Mouse (Mus musculus) lung, postnatal 4 days (tissue): ENCODE results near the gene Comtd1.

ENCODE experiments used
- DNase-seq, 2 experiments: peaks; one replicate each; pipeline ENCODE4 v3.0.0; 2021

Comtd1 gene

DNA sequence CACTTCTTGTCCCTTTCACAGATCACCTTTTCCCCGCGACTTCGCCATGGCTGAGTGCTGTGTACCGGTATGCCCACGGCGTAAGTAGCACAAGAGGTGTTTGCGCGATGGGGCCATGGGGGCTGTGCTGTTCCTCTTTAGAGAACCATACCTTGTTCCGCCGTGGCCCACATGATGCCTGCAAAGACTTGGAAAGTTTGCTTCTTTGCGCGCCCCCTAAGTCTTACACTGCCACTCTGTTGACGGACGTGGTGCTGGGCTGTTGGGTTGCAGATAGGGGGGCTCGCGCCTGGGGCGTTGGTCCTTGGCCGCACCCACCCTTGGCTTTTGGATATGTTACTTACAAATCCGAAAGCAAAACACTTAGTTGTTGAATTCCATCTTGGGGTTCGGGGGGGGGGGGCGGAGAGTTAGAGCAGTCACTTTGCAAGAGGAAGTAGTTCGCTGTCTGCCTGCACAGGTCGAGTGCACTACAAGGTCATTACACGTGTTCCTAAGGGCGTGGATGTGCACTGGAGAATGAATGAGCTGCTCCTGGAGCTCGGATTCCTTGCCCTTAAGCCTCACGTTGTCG is 16.9 kb downstream of the Comtd1 start:
- peak in 1 of 2 experiments; percentile 41 for DNase-seq

DNA sequence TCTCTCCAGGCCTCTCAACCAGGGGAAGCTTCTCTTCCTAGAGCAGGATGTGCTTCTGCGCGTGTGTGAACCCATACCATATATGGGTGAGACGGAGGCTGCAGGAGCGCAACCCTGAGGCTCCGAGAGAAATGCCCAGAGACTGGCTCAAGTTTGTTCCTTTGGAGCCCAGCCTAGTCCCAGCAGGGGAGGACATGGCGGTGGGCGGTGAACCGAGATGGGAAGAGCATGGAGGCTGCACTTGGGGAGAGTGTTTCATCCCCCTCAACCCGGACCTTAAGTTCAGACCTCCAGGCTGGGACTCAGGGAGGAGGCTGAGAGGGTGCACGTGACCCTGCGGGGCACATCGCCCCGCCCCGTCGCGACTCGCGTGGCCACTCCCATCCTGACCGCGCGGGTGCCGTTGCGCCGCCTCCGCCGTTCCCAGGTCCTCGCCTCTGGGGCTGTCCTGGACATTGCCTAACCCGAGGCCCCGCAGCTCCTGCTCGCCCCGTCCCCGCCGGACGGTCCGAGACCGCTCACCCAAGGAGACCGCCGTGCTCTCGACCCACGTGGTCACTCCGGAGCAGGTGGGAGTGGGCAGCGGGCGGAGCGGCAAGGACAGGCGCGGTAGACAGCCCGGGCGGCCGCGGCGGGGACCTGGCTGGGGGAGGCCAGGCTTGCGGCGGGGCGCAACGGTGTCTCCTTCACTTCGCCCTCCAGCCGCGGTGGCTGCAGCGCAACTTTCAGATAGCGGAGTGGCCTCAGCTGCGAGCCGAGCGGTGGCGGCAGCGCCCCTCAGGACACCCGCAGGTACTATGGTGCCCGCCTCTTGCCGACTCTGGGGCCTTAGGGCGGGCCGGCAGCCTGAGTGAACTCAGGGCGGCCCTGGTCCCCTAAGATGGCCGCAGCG is 17.7 kb downstream of the Comtd1 start:
- peak; percentile 98 for DNase-seq

DNA sequence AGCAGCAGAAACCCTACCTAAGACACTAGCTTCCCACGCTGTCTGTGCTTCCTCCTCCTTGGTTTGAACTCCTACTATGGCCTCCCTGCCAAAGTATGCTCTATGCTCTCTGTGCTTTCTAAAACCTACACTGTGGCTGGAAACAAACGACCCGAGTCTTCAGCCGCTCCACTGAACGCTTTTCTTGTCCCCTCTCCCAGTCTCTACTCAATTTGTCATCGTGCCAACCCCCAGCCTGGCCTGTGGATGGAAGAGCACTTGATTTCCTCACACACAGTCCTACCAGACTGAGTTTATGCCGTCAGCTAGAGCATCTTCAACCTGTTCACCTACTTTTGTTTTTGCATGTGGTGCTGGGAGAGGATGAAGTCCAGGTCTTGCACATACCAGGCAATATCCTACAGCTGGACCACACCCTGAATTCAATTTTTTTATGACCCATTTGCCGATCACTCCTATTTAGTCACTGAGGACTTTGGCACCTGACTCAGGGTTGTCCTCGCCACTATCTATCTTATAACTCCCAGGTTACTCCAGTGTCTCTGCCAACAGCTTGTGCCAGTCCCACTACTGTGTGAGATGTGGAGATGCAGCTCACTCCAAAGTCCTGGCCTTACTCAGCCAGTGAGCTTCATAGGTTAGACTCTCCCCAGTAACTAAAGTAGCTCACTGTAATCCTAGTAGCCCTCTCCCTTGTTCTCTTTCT is 22.8 kb downstream of the Comtd1 start:
- DNase-seq: peak in 1 of 2 experiments; percentile 20

DNA sequence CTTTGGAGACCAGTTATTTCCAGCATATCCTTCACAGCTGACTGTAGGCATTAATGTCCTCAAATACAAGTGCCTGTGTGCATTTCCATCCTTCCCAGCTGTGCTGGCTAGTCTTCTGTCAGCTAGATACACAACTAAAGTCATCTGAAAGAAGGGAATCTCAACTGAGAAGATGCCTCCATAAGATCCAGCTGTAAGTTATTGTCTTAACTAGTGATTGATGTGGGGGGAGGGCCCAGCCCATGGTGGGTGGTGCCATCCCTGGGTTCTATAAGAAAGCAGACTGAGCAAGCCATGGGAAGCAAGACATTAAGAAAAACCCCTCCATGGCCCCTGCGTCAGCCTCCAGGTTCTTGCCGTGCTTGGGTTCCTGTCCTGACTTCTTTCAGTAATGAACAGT is 23.8 kb downstream of the Comtd1 start, which contains the start of gene Vdac2:
Gene Vdac2 (plus strand): TSS at position 301 of the 400 bp plus-strand sequence.
- DNase-seq: no peak

DNA sequence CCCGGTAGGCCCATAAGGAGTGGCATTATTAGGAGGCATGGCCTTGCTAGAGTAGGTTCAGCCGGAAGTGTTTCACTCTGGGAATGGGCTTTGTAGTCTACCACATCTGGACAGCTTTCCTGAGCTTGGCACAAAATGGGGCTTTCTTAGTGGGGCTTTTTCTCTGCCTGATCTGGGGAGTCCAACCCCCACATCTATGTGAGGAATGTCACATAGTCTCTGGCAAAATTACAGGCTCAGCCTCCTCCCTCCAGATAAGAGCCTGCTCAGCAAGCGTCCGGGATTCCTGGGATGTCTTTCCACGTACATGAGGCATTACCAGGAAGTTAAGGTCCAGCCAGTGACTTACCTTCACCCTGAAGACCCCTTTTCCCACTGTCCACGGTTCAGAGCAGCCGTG is 24.9 kb downstream of the Comtd1 start:
- peak in 1 of 2 experiments; percentile 35 for DNase-seq

DNA sequence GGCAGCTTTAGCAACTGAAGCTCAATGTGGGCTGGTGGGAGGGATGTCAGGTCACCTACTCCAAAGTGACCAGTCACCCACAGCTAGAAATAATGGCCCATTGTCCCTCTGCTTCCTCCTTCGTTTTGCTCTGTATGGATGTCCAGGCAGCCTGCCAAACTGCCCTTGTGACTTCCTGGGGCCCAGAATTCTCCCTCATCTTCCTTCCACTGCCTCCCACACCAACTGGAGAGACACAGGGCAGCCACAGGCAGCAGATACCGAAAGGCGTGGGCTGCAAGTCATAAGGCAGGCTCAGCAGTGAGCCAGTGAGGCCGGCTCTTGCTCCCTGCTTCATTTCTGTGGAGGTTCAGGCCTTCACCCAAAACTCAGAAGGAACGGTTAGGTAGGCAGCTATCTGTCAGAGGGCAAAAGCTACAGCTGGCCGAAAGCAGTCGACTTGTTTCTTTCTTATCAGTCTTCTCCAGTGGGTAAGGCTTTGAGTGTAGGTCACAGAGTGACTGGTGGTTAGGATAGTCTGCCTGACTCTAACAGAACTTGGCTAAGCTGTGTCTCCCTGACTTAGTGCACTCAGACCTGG is 25.9 kb downstream of the Comtd1 start:
- DNase-seq: peak; percentile 89 to 92

DNA sequence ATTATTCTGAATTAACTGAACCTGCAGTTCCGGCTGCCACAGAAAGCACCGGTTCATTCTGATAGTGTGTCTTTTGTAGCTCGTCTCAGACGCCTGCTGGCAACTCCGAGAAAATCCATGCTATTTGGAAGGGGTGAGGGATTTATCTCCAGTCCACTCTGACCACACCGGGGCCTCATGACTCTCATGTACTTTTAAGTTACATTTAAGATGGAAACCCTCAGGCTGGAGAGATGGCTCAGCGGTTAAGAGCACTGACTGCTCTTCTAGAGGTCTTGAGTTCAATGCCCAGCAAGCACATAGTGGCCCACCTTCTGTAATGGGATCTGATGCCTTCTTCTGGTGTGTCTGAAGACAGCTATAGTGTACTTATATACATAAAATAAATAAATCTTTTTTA is 26.5 kb downstream of the Comtd1 start:
- no peak for DNase-seq

DNA sequence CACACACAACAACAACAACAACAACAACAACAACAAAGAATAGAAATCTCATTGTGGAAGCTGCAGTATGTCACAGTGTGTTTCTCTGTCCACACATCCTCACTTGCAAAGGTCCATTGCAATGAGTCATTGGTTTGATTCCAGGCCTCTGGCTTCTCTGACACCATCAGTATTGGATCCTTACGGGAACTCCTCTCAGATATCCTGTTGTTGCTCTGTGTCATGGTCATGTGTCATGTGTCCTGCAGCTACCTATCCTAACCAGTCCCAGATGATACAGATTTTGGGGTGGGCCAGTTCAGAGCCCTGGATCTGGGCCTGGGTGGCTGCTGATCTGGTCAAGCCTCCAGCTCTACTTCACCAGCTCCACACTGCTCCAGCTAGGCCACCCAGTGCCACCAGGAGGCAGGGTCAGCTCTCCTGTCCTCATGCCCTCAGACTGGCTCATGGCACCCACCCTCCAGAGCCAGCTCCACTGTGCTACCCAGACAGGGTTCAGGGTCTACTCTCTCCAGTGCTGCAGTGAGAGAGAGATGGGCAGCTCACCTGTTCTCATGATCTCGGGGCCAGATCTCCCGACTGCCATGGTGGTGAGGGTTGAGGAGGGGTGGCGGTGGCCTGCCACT is 27.8 kb downstream of the Comtd1 start:
- no peak for DNase-seq

DNA sequence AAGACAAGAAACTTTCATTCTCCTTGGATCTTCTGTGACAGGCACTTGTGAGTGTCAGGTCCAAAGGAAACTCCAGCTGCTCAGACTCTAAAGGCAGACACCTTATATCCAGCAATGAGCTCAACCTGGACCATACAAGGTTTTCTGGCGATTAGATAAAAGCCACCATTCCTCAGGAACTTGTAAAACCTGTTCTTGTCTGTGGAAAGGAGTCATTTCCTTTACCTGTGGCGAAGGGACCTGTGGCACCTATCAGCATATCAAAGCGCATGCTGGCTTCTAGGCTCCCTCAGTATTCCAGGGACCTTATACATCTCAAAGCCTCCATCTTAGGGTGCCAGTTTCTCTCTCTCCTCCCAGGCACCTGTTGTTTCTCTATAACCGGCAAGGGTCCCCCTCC is 31.3 kb downstream of the Comtd1 start:
- no peak for DNase-seq

DNA sequence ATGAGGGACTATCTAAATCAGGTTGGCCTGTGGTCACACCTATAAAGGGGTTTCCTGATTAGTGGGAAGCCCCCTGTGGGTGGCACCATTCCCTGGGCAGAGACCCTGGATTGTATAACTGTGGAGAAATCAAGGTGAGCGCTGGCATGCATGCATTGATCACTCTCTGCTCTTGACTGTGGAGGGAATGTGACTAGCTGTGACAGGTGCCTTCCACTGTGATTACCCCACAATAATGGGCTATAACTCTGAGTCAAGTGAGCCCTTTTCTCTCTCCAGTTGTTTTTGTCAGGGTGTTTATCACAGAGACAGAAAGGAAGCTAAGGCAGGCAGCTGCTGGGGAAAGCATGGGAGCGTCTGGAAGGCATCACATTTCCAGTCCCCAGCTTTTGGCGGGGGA is 32.5 kb downstream of the Comtd1 start:
- DNase-seq: no peak

DNA sequence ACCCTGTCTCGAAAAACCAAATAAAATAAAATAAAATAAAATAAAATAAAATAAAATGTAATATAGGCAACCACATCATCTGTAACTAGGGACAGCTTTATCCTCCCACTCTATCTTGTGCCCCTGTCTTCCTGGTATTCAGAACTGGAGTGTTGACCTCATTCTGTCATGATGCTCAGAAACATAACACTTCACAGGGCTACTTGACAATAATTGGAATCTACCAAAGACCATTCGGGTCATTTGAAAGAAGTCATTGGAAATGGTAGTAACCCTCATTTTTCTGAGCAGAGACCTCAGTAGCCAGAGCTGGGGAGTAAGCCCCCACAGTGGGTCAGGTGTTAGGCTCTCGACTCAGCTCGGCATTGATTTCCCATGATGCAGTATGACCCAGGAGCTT is 34.2 kb downstream of the Comtd1 start:
- DNase-seq: no peak

DNA sequence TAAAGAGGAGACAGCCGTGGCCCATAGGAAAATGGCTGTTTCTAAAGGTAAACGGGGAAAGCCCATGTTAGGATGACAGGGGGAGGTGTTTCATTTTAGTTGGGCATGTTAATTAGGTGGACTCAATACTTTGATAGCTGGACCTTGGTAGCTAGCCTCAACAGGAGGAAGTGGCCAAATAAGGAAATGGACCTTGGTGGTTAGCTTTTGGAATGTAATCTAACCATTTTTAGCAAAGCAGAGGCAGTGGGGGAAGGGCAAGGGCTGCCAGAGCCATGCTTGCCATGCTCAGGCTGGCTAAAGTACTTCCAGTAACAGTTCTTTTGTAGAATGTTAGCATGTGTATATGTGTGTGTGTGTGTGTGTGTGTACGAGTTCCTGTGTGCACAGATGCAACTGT is 34.9 kb downstream of the Comtd1 start:
- DNase-seq: peak in 1 of 2 experiments; percentile 47

DNA sequence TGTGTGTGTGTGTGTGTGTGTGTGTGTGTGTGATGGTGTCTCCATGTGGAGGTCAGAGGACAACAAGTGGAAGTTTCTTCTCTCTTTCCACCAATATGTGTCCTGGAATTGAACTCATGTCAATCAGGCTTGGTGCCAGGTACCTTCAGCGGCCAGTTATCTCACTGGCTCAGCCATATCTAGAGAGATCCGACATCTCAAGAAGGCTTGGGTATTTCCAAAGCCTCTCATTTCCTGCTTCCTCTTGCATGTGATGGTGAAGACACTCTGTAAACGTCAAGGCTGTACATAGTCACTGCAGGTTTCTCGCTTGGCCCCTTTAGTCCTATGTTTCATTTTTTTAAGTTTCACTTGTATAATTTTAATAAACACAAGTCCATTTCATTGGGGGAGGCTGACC is 35.6 kb downstream of the Comtd1 start:
- no peak for DNase-seq

DNA sequence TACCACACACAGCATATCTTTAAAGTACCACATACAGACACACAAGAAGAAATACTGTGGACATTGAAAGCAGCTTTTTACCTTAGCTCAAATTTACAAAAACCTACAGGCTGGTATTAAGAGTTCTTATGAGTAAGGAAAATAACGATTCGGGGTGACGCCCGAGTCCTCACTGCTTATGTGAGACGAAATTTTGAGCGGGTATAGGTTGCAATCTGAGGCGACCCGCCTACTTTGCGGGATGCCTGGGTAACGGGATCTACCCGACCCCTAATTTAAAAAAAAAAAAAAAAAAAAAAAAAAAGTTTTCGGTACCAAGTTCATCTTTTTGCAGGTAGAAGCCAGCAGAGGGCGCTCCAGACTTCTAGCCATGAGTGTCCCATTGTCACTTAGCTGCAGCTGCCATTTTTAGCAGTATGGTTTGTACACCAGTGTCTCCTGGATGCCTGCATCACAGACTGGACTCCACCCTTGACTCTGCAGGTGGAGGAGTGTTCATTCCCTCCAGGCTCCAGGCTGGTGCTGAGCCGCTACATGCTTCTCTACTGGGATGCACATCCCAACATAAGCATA is 36.1 kb downstream of the Comtd1 start:
- peak; percentile 66 to 81 for DNase-seq

DNA sequence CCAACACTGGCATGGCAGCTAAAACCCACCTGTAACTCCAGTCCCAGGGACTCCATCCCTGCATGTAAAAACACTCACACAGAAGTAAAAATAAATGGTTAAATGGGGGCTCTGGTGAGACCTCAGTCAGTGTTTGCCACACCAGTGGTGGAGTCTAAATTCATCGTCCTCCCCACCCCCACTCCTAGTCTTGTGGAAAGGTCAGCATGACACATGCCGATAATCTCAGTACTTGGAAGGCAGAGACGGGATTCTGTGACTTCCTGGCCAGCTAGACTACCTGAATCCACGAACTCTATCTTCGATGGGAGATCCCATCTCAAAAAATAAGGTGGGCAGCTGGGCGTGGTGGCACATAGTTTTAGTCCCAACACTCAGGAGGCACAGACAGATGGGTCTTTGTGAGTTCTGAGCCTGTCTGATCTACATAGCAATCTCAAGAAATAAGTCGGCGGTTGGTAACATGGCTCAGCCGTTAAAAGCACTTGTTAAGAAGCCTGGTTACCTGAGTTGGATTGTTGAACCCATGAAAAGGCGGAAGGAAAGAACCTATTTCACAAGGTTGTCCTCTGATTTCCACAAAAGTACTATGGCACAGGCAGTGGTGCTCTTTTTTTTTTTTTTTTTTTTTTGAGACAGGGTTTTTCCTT is 36.9 kb downstream of the Comtd1 start:
- DNase-seq: no peak

DNA sequence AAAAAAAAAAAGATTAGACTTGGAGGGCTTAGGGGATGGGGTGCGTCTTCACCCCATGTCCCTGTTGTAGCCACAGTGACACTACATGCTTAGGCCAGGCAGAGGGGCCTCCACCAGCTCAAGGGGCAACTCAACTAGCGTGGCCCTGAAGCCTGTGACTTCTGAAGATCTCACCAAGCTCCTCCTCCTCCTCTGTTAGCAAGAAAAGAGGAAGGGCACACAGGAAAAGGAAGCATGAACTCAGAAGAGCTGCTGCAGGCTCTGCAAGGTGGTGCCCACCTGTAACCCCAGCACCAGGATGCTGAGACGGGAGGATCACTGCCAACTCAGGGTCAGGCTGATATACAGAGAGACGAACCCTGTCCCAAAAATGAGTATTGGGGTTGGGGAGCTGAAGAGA is 37.5 kb downstream of the Comtd1 start:
- DNase-seq: no peak

DNA sequence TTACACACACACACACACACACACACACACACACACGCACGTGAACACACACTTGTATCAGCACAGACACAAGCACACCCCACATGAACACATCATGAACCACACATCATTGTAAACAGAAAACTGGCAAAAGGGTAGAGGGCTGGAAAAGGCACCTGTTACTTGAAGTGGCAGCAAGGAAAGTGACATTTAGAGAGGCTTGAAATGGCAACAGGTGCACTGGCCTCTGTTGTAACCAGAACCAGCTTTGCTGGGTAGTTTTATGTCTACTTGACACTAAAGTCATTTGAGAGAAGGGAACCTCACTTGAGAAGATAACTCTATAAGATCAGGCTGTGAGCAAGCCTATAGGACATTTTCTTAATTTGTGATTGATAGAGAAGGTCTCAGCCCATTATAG is 39.4 kb downstream of the Comtd1 start:
- DNase-seq: no peak

DNA sequence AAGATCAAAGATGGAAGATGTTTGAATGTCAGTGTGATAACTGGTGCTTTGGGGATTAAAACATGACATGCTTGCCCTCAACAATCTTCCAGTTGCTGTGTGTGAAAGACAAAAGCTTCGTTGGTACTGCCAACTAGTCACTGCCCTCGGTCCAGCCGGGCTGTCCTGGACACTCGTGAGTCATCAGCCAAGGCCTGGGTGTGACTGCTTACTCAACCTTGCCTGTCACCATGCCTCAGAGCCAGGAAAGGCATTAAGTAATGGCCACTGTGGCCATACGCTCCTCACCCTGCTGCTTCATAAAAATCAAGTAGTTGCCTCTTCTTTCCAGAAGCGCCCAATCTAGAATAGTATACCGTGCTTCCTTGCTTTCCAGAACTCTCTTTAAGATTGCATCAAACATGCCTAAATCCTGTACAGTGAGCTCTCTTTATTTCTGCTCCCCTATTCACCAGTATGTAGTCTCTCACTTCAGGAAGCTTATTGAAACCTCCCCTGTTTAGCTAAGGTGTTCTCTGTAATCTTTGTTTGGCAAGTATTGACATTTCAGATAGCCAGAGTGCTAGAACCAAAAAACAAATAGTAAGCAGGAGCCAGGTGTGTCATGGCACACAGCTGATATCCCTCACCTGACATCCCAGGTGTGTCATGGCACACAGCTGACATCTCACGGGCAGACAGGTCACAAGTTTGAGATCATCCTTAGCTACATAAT is 40.4 kb downstream of the Comtd1 start:
- DNase-seq: peak in 1 of 2 experiments; percentile 24

DNA sequence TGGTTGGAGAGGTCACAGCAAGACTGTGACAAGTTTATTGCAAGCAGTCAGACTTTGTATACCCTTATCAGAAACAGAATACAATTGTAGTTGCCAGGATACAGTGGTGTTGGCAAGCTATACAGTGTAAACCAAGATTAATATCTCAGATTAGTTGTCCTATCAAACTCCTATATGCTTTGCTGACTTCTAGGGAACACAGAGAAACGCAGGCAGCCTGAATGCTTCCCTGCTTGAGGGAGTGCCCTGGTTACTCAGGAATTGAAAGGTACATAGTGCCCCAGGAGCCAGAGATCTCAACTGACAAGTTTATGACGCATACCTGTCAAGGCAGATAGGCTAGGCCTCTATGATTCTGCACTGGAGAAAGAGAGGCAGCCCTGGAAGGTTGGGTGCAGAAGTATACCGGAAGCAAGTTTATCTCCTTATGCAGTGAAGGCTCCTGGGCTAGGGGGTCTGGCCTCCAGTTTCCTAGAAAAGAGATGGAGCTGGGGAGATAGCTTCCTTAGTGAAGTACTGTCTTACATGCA is 42.1 kb downstream of the Comtd1 start:
- DNase-seq: no peak

DNA sequence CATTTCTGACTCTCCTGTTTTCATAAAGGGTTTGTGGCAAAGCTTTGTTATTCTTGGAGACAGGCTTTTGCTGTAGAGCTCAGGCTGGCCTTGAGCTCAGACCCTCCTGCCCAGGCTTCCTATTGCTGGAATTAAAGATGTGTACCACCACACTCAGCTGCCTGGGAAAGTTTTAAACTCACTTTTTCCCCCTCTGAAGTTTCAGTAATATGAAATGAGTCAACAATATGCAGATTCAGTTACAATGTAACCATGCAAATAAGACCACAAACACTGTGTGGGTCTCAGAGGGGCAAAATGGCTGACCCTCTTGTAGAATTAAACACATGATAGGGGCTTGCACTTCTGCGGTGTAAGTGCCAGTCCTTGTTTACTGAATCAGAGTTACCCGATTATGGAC is 42.6 kb downstream of the Comtd1 start:
- DNase-seq: no peak
